Mouse (Mus musculus) limb, embryonic 14.5 days (tissue): ENCODE results near the gene Parg. TPM values are rescaled to one million over a fixed set of nuclear protein-coding genes. Genes with fewer than 3 reads are reported as not detected.

Source experiments
- ATAC-seq: fragments of 200-750 bp; cut with Nextera tagmentation; 2 replicates; pipeline ENCODE4 v1.8.0; 2017; ENCODE audit warnings: low read depth, moderate number of reproducible peaks, moderate TSS enrichment; ENCODE audit not compliant: low FRiP score
- DNase-seq: peaks from one replicate; pipeline ENCODE4 v3.0.0-alpha.2; 2015; ENCODE audit warnings: low spot score
- H3K27ac ChIP-seq: fragments of 300-500 bp; sonication (generic); replicated peaks from 2 replicates; pipeline ENCODE4 v1.5.1; 2014; ENCODE audit warnings: low read depth, mild to moderate bottlenecking, low read length, moderate library complexity, mixed read lengths
- H3K27me3 ChIP-seq: fragments of 300-500 bp; sonication (generic); 2 replicates; pipeline ENCODE4 v1.6.1; 2014; ENCODE audit warnings: low read length, mixed read lengths; ENCODE audit not compliant: control insufficient read depth, insufficient read depth
- H3K36me3 ChIP-seq: fragments of 300-500 bp; sonication (generic); 2 replicates; pipeline ENCODE4 v1.6.1; 2014; ENCODE audit warnings: mild to moderate bottlenecking, low read length, moderate library complexity, mixed read lengths; ENCODE audit not compliant: control insufficient read depth, insufficient read depth
- H3K4me1 ChIP-seq: fragments of 300-500 bp; sonication (generic); 2 replicates; pipeline ENCODE4 v1.6.1; 2014; ENCODE audit warnings: antibody characterized with exemption, low read length, mixed read lengths; ENCODE audit not compliant: control insufficient read depth, insufficient read depth
- H3K4me2 ChIP-seq: fragments of 300-500 bp; sonication (generic); replicated peaks from 2 replicates; pipeline ENCODE4 v1.6.1; 2014; ENCODE audit warnings: low read depth, mild to moderate bottlenecking, low read length, moderate library complexity; ENCODE audit not compliant: severe bottlenecking
- H3K4me3 ChIP-seq: fragments of 300-500 bp; sonication (generic); replicated peaks from 2 replicates; pipeline ENCODE4 v1.5.1; 2014; ENCODE audit warnings: low read length
- H3K9ac ChIP-seq: fragments of 300-500 bp; sonication (generic); 2 replicates; pipeline ENCODE4 v1.6.1; 2014; ENCODE audit warnings: mild to moderate bottlenecking, low read depth, low read length, moderate library complexity; ENCODE audit not compliant: severe bottlenecking
- H3K9me3 ChIP-seq: fragments of 300-500 bp; sonication (generic); 2 replicates; pipeline ENCODE4 v1.6.1; 2016; ENCODE audit warnings: low read length; ENCODE audit not compliant: control insufficient read depth
- POLR2A ChIP-seq: fragments of 200-500 bp; IDR thresholded peaks from 2 replicates; pipeline ENCODE4 v1.8.0; 2012; ENCODE audit warnings: inconsistent platforms, mild to moderate bottlenecking, moderate library complexity, borderline replicate concordance; ENCODE audit not compliant: insufficient read depth, insufficient read length; ENCODE audit errors: extremely low read depth
- WGBS: fragments of 180-500 bp; shearing (Covaris S2); extraction: QIAGEN DNeasy Blood & Tissue Kit; methylation state at CpG from one replicate; pipeline ENCODE4 v1.1.7; 2014; 5-methylcytosine and 5-hydroxymethylcytosine counted together
- polyA plus RNA-seq, 2 experiments: library from polyadenylated mRNA; depleted of rRNA in 1 of 2; stranded (reverse) in 1 of 2; unstranded in 1 of 2; fragments of >200 nt; fragmentation: Nextera tagmentation in 1 of 2; extraction: Ambion mirVana in 1 of 2; gene quantifications; 2 replicates each; pipeline versions ENCODE4 v1.2.1 to v1.2.3; 2012 to 2014

Gene Parg
- 19.1 and 19.5 TPM in 2 replicates for polyA plus RNA-seq (2012; rRNA removed)
- polyA plus RNA-seq (2014; fragmentation: Nextera tagmentation; extraction: Ambion mirVana) = 44.5 and 49.2 TPM in 2 replicates

DNA sequence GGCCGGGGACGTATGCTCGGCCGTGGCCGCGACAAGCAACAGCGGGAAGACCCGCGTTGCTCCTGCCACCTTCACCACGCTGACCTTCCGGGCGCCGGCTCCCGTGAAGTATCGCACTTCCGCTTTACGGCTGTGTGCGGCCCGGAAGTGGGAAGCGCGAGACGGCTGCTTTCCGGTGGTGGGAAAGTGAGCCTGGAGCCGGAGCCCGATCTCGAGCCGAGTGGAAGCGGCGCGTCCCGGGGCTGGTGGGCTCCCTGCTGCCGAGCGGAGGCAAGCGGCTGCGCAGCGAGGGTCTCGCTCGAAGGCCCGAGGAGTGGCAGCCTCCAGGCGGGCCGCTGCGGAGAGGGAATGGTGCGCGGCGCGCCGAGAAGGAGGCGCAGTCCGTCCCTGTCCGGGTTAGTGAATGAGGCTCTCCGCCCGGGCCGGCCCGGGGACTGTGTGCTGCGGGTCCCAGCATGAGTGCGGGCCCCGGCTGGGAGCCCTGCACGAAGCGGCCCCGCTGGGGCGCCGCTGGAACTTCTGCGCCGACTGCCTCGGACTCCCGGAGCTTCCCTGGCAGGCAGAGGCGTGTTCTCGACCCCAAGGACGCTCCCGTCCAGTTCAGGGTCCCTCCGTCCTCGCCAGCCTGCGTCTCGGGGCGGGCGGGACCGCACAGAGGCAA, at the start of gene Parg, which contains the start of gene Timm23:
Parg (plus strand) TSS at position 159 of the 661 bp plus-strand sequence.
Timm23 (minus strand) TSS at position 108 of the 661 bp plus-strand sequence.
- Histone ChIP-seq H3K27ac (peak within 1 kb of the TSS; percentile 71), H3K9ac (peak within 1 kb of the TSS; percentile 96), H3K36me3 (peaks cover 21% of the 10 kb centered on the region), H3K4me3 (peak within 1 kb of the TSS; percentile 99), H3K4me2 (peak within 1 kb of the TSS; percentile 80), H3K9me3 (no peaks in the 10 kb centered on the region), H3K27me3 (no peaks in the 10 kb centered on the region), H3K4me1 (peaks cover 17% of the 10 kb centered on the region)
- ATAC-seq (peak; percentile 94), DNase-seq (peak; percentile 87)
- under 1% methylated on average over 59 of the region's 77 CpGs for WGBS
- TF ChIP-seq POLR2A = no peak

GRCm38 (mm10) chr14:32152243-32152965, 49.3 kb upstream of the Parg start:
- DNase-seq (no peak), ATAC-seq (no peak)
- H3K4me3 ChIP-seq = no peak overlapping the region
- no peaks in the 10 kb centered on the region for H3K4me1 ChIP-seq
- H3K4me2 ChIP-seq = no peak overlapping the region
- no peaks in the 10 kb centered on the region for H3K36me3 ChIP-seq
- no peak overlapping the region for H3K9ac ChIP-seq
- H3K27me3 ChIP-seq = no peaks in the 10 kb centered on the region
- 91% methylated on average over 18 of the region's 18 CpGs for WGBS
- no peak for TF ChIP-seq POLR2A
- no peaks in the 10 kb centered on the region for H3K9me3 ChIP-seq
- no peak overlapping the region for H3K27ac ChIP-seq

GRCm38 (mm10) chr14:32153156-32153555, 48.6 kb upstream of the Parg start:
- Histone ChIP-seq H3K4me3 (no peak overlapping the region), H3K9ac (no peak overlapping the region), H3K9me3 (no peaks in the 10 kb centered on the region), H3K36me3 (no peaks in the 10 kb centered on the region), H3K27me3 (no peaks in the 10 kb centered on the region), H3K4me2 (no peak overlapping the region), H3K4me1 (no peaks in the 10 kb centered on the region), H3K27ac (no peak overlapping the region)
- no peak for ATAC-seq
- no peak for TF ChIP-seq POLR2A
- 91% methylated on average over 2 of the region's 2 CpGs for WGBS
- DNase-seq = no peak

- Histone ChIP-seq H3K9me3 (no peaks in the 10 kb centered on the region), H3K36me3 (no peaks in the 10 kb centered on the region), H3K4me1 (peaks cover 5% of the 10 kb centered on the region; the same call in 1 of the 2 replicates), H3K9ac (no peak overlapping the region), H3K27me3 (no peaks in the 10 kb centered on the region), H3K4me2 (no peak overlapping the region), H3K27ac (no peak overlapping the region), H3K4me3 (no peak overlapping the region)
- no peak for TF ChIP-seq POLR2A
- no peak for ATAC-seq
- WGBS = 86% methylated on average over 6 of the region's 6 CpGs
- DNase-seq = no peak
Observed at GRCm38 (mm10) chr14:32154758-32155157, 47.0 kb upstream of the Parg start.

GRCm38 (mm10) chr14:32159150-32159670, 42.5 kb upstream of the Parg start:
- Histone ChIP-seq H3K9me3 (no peaks in the 10 kb centered on the region), H3K27me3 (no peaks in the 10 kb centered on the region), H3K4me3 (peak overlapping the region; percentile 88), H3K9ac (peak overlapping the region; percentile 38; the same call in 1 of the 2 replicates), H3K36me3 (no peaks in the 10 kb centered on the region), H3K27ac (peak overlapping the region; percentile 19; the same call in 1 of the 2 replicates), H3K4me1 (peaks cover 14% of the 10 kb centered on the region), H3K4me2 (peak overlapping the region; percentile 54)
- DNase-seq = no peak
- 35% methylated on average over 4 of the region's 4 CpGs for WGBS
- peak; percentile 60; the same call in 1 of the 2 replicates for ATAC-seq
- TF ChIP-seq POLR2A = no peak
